Mouse (Mus musculus): ENCODE results near the gene Ambra1.

The Ambra1 gene

DNA sequence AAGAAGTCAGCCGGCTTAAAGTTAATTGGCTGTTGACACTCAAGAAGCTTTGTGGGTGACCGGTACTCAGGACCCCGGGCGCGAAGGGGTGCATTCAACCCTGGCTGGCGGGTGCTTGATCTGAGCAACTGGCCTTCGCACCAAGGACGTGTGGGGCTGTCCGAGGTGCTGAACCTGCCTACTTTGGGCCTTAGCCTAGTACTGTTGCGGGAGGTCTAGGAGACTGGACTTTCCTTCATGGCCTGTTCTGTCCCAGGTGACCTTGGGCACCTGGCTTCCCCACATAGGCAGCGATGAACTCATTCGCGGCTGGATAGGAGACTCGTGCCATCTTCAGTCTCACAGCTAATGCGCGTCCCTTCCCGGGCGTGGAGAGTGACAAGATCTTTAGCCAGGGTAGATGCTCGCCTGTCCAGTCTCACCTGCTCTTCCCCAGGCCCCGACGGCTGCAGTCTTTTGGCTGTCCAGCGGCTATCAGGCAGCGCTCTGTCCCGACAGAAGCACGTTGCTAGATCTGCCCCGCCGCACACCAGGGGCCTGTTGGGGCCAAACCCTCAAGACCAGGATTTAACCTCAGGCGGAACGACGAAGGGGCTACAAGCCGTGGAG lies 191.4 kb downstream of the Ambra1 start:
- ChIA-PET CTCF (interaction anchor here (0.6 to 3.4 kb wide), 15 partner anchors 8 to 642 kb away, joined by 3 to 25 read pairs (median 3); partner anchors contain the start of genes Ambra1 (in 1 of the 4) and Mdk (in 1 of the 4)), POLR2A (interaction anchor here (0.6 to 3.8 kb wide), 14 partner anchors 9 to 298 kb away, joined by 3 to 33 read pairs (median 6); partner anchors contain the start of gene Mdk (in 3 of the 4))

GRCm38 (mm10) chr2:91921790-91922570 lies 192.0 kb downstream of the Ambra1 start:
- ChIA-PET POLR2A (interaction anchor here (0.6 to 3.8 kb wide), 14 partner anchors 10 to 299 kb away, joined by 3 to 33 read pairs (median 6); partner anchors contain the start of gene Mdk (in 3 of the 4)), CTCF (interaction anchor here (0.6 to 3.4 kb wide), 19 partner anchors 8 to 643 kb away, joined by 3 to 25 read pairs (median 3); partner anchors contain the start of genes Ambra1 (in 1 of the 4) and Mdk (in 1 of the 4))

DNA sequence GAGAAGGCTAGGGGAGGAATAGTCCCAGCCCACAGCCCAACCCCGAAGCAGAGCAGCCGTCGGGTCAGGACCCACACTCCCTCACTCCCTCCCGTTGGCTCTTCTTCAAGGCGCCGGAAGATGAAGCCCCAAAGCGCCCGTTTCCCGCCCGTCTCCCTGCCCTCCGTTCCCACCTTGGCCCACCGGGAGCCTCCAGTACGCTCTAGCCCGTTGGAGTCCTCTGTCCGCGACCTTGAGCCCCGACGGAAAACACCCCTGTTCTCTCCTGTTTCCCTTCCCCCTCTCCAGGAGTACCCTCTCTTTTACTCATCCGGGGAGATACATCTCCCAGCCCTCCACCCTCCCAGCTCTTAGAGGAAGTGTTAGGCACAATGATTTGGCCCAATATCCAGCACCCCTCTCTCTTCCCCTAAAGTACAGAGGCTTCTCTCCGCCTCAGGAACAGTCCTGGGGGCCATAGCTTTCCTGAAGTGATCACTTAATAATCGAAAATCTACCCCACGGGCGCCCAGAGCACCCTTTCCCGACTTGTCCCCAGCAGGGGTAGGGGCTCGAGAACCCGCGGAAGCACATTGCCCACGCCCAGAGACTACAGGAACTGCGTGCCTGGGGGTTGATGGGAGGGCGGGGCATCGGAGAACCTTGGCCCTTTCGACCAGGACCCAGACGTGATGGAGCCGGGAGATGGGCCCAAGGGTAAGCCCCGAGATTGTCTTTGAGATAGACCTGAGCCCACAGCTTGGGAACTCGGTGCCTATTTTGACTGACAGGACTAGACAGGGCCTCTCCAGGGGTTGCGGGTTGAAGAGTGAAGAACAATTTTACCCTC lies 192.9 kb downstream of the Ambra1 start:
- POLR2A ChIA-PET, result interaction anchor here (0.7 to 3.8 kb wide), 15 partner anchors 10 to 213 kb away, joined by 3 to 33 read pairs (median 5); partner anchors contain the start of gene Mdk (in 2 of the 4)
- CTCF ChIA-PET, result interaction anchor here in 3 of 4 experiments (0.7 to 3.4 kb wide), 16 partner anchors 7 to 144 kb away, joined by 3 to 25 read pairs (median 4); partner anchors contain the start of gene Mdk (in 1 of the 3)

- ChIA-PET POLR2A (interaction anchor here in 3 of 4 experiments (0.6 to 3.8 kb wide), 16 partner anchors 9 to 132 kb away, joined by 3 to 33 read pairs (median 4); partner anchors contain the start of gene Mdk (in 2 of the 3)), CTCF (interaction anchor here (0.6 to 3.4 kb wide), 22 partner anchors 7 to 766 kb away, joined by 3 to 25 read pairs (median 4); partner anchors contain the start of gene Mdk (in 2 of the 4))
Observed at GRCm38 (mm10) chr2:91923415-91924337, 193.7 kb downstream of the Ambra1 start.

DNA sequence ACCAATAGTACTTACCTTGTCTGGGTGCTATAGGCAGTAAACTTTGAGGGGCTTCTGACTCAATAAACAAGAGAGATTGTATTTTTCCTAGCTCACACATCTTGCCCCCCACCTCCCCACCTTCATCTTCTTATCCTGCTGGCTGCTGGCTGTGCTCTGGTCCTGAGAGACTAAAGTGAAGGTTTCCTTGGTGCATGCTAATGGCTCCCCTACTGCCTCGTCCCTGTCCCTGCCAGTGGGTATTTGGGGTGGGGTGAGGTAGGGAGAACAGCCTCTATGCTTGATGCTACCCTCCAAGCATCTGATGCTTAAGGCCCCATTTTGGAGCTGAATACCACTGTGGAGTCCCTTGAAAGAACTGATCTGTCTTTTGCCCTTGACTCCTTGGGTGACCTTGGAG lies 194.8 kb downstream of the Ambra1 start:
- ChIA-PET CTCF (interaction anchor here (0.5 to 1.6 kb wide), 7 partner anchors 8 to 170 kb away, joined by 3 to 7 read pairs (median 3); no protein-coding TSS in a partner anchor), POLR2A (interaction anchor here in 3 of 4 experiments (0.6 to 2.5 kb wide), 10 partner anchors 8 to 131 kb away, joined by 3 to 7 read pairs (median 4); no protein-coding TSS in a partner anchor)

- ChIA-PET CTCF (interaction anchor here in 2 of 4 experiments (1.0 to 1.2 kb wide), 2 partner anchors 17 to 146 kb away, joined by 3 to 5 read pairs; no protein-coding TSS in a partner anchor), POLR2A (interaction anchor here in 3 of 4 experiments (0.6 to 2.5 kb wide), 10 partner anchors 7 to 150 kb away, joined by 3 to 7 read pairs (median 3); no protein-coding TSS in a partner anchor)
Observed at GRCm38 (mm10) chr2:91925442-91925841, 195.5 kb downstream of the Ambra1 start.

DNA sequence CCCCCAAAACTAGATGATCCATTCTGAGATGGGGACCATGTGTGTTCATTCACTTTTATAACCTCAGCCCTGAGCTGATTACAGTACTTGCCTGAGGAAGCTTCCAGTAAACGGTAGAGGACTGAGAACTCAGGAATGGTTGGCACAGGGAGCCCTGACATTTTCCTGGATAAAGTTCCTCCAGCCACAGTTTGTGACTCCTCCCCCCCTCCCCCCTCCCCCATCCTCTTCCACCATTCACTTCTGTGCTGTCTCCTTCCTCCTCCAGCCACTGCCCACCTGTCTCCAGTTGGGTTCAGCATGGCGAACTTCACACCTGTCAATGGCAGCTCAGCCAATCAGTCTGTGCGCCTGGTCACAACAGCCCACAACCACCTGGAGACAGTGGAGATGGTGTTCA lies 197.0 kb downstream of the Ambra1 start, which contains the start of gene Chrm4:
TSS of gene Chrm4 (plus strand) at position 301 of the 400 bp plus-strand sequence.
- CTCF ChIA-PET, result interaction anchor here (0.6 to 2.6 kb wide), 13 partner anchors 8 to 498 kb away, joined by 3 to 17 read pairs (median 5); partner anchors contain the start of gene Gm9821 (in 2 of the 4)
- POLR2A ChIA-PET, result interaction anchor here in 3 of 4 experiments (0.6 to 2.5 kb wide), 6 partner anchors 12 to 1812 kb away, joined by 3 to 6 read pairs (median 3); no protein-coding TSS in a partner anchor

- ChIA-PET CTCF (interaction anchor here (0.5 to 2.6 kb wide), 38 partner anchors 9 to 402 kb away, joined by 3 to 17 read pairs (median 4); partner anchors contain the start of genes Gm9821 (in 2 of the 4) and Ckap5 (in 1 of the 4)), POLR2A (interaction anchor here in 2 of 4 experiments (0.6 to 1.1 kb wide), 7 partner anchors 12 to 690 kb away, joined by 3 to 4 read pairs (median 3); no protein-coding TSS in a partner anchor)
Observed at GRCm38 (mm10) chr2:91927826-91928533, 198.0 kb downstream of the Ambra1 start.

DNA sequence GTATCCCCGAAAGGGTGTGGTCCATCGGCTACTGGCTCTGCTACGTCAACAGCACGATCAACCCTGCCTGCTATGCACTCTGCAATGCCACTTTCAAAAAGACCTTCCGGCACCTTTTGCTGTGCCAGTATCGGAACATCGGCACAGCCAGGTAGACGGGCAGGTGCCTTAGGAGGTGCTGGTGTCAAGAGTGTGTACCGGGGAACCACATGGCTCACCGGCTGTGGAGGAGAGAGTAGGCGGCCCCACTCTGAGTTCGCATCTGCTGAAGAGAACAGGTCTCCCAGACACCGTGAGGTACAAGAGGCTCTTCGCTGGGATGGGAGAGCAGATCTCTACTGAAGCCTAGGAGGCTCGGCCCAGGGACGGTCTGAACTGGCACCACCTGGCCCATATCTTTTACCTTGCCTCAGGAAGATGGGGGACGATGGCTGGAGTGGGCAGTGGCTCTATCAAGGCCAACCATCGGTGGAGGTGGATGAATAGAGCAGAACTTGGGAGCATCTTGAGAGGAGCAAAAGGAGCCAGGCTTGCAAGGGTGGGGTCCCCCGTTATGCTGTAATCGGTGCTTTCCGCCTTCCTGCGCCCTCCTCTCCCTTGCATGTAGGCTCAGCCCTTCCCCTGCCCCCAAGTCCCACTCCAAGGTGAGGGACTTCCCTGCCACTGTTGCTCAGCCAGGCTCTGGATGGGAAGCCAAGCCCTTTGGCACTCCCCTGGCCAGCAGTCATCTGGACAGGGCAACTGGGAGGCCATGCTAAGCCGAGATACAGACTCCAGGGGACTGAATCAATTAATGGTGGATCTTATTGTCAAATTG lies 198.8 kb downstream of the Ambra1 start:
- ChIA-PET POLR2A (interaction anchor here in 2 of 4 experiments (0.6 to 2.1 kb wide), 13 partner anchors 8 to 691 kb away, joined by 3 to 8 read pairs (median 3); partner anchors contain the start of genes Atg13 (in 1 of the 2), F2 (in 1 of the 2) and Gm9821 (in 1 of the 2)), CTCF (interaction anchor here (0.5 to 2.6 kb wide), 45 partner anchors 8 to 402 kb away, joined by 3 to 39 read pairs (median 4); partner anchors contain the start of genes Gm9821 (in 2 of the 4), Atg13 (in 1 of the 4), Ckap5 (in 1 of the 4) and Harbi1 (in 1 of the 4))

DNA sequence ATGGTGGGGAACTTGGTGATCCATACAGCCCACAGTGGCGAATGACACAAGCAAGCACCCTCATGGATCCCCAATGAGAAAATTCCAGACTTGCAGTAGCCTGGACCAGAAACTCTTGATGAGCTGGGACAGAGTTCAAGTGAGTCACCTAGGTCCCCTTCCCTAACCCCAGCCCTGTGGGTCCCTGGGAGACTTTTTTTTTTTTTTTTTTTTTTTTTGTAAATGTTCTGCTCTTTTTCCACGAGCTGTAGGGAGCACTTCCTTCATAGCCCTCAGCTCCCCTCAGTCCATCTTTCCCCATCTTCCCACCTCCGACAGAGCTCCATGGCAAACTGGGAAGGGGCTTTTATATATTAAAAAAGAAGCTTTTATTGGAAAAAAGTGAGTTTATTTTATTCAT lies 199.5 kb downstream of the Ambra1 start:
- CTCF ChIA-PET, result interaction anchor here (0.6 to 1.8 kb wide), 68 partner anchors 7 to 1702 kb away, joined by 3 to 39 read pairs (median 5); partner anchors contain the start of genes Atg13 (in 1 of the 4), Dgkz (in 1 of the 4), Gm9821 (in 1 of the 4) and Harbi1 (in 1 of the 4)

GRCm38 (mm10) chr2:91929936-91930335 lies 200.0 kb downstream of the Ambra1 start:
- ChIA-PET CTCF (interaction anchor here (0.6 to 1.8 kb wide), 79 partner anchors 8 to 1701 kb away, joined by 3 to 39 read pairs (median 5); partner anchors contain the start of genes Gm9821 (in 2 of the 4), Atg13 (in 1 of the 4), Dgkz (in 1 of the 4) and Harbi1 (in 1 of the 4)), POLR2A (interaction anchor here (0.5 to 2.1 kb wide), 33 partner anchors 10 to 693 kb away, joined by 3 to 12 read pairs (median 3); partner anchors contain the start of genes Arhgap1 (in 1 of the 4), Atg13 (in 1 of the 4), Ddb2 (in 1 of the 4) and F2 (in 1 of the 4))

More for the DNA sequence above, 199.5 kb downstream of the Ambra1 start:
- POLR2A ChIA-PET, result interaction anchor here (0.5 to 2.1 kb wide), 28 partner anchors 9 to 693 kb away, joined by 3 to 12 read pairs (median 4); partner anchors contain the start of genes Arhgap1 (in 1 of the 4), Atg13 (in 1 of the 4), Ddb2 (in 1 of the 4) and F2 (in 1 of the 4)

DNA sequence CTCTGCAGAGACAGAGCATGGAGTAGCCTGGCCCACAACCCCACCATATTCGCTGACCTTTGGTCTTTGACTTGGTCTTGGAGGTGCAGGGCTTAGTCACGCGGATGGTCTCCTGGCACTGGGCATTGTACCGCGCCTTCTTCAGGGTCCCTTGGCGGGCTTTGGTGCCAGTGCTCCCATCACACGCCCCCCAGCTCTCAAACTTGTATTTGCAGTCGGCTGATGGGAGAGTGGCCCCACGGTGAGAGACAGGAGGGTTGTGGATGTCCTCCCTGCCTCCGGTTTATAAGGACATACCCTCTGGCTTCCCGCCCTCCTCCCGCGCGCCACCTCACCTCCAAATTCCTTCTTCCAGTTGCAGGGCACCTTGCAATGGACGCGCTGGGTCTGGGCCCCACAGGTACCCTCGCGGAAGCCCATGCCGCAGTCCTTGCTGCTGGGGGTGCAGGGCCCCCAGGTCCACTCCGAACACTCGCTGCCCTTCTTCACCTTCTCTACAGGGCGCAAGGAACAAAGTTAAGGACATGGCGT lies 200.9 kb downstream of the Ambra1 start:
- ChIA-PET POLR2A (interaction anchor here in 3 of 4 experiments (0.6 to 3.3 kb wide), 18 partner anchors 8 to 658 kb away, joined by 3 to 33 read pairs (median 4); partner anchors contain the start of gene F2 (in 1 of the 3)), CTCF (interaction anchor here (0.6 to 1.8 kb wide), 20 partner anchors 10 to 595 kb away, joined by 3 to 39 read pairs (median 6); partner anchors contain the start of gene Gm9821 (in 2 of the 4))
